Mouse (Mus musculus) neutrophil, adult 65 days (primary cell): ENCODE measurements around the gene Ang. TPM values are rescaled to one million over a fixed set of nuclear protein-coding genes. Genes with fewer than 3 reads are reported as not detected.

Source experiments
- total RNA-seq: library from RNA; stranded (reverse); gene quantifications from 2 replicates; pipeline ENCODE4 v1.2.4, GENCODE M21; 2023

The Ang gene
- 2.0 and 3.2 TPM in 2 replicates for total RNA-seq

DNA sequence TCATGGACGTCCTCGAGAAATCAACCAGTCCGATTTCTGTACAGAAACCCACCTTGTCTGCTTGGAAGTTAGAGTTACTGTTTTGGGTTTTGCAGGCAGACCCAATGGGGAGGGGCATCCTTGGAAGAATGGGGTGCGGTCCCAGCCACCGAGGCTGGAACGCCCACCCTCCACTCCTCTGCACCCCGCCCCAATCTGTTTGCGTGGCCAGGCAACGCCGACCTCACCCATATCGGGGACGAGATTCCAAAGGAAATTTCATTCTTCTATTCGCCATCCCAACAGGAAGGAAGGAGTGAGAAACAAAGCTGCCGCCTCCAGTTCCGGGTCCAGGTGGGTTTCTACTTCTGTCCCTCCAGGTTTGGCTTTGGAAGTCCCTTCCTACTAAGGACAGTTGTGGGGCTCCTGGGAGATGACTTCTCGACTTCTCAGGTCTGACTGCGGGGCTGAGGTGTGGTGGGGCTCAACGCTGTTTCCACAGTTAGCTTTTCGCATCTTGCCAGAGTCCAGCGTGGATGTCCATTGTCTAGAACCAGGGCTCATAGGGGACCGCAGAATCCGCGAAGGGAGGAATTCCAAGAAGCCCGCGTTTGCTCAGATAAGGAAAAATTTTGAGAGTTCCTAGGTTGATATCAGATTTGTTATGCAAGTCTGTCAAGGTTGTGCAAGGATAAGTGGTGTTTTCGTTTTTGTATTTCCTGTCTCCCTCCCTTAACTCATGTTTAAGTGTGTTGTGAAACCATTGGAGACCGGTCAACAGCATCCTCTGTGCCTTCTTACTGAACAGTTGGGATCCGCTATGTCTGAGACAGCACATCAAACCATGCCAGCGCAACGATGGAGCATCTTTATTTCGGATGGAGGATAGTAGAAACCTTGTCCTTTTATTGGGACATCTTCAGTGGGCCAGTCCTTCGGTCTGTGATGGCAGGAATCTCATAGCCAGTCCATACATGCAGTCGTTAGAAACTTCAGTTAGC lies at the start of gene Ang, which contains the start of gene Rnase4:
Ang (plus strand) TSS at position 230 of the 980 bp plus-strand sequence.
Rnase4 (plus strand) TSS at position 157 of the 980 bp plus-strand sequence.

DNA sequence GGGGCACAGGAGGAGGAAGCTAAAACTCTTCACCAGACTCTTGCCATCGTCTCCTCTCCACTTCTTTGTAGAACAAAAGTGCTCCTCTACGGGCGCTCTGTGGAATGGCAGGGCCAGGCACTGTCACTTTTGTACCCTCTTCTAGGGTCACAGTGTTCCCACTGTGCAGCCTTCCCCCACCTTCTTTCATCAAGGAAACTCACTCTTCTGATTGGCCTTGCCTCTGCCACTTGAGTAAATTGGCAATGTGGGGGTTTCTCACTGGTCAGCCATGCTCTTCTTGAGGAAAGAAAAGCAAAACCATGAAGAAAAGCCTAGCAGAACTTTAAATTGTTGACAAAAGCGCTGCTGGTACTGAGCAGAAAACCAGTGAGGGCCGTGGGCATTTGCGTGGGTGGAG lies 49.2 kb upstream of the Ang start, which contains the start of gene Rnase9:
Rnase9 (minus strand) TSS at position 101 of the 400 bp plus-strand sequence.

DNA sequence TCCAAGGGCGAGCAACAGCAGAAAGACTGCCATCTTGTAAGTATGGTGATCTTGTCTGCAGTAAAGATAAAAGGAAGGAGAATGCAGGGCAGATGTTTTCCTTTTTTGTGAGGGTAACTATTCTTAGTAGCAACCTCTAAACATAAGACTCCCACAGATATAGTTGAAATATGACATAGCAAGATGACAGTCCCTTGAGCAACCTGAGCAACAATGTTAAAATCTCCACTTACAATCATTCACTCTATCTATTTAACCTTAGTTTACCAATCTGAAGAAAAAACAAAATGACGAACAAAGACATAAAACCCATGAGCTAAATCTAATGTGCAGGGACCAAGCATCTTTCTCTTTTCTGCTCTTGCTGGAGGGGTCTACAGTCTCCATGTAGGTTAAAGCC lies 40.9 kb upstream of the Ang start, which contains the start of gene Rnase11:
Rnase11 (minus strand) TSS at position 101 of the 400 bp plus-strand sequence.

GRCm38 (mm10) chr14:51057401-51057831 lies 33.5 kb upstream of the Ang start, which contains the start of gene Rnase12:
Gene Rnase12, minus strand, starts transcription at chr14:51057661.

DNA sequence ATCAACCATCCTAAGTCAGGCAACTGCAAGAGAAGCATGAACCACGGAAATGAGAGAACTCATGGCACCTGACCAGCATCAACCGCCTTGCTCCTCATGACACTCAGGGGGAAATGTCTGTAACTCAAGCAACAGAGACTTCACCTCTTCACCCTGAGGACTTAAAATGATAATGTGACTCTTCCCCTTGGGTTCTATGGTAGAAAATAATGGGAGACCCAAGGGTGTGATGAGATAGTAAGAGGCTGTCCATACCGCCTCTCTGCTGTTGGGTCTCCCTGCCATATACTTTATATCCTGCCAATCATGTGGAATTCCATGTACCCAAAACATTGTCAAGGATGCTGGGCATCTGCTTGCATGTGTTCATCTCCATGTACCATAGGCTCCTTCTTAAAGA lies 16.6 kb upstream of the Ang start, which contains the start of gene Olfr750:
Olfr750 (minus strand) TSS at position 101 of the 400 bp plus-strand sequence.

DNA sequence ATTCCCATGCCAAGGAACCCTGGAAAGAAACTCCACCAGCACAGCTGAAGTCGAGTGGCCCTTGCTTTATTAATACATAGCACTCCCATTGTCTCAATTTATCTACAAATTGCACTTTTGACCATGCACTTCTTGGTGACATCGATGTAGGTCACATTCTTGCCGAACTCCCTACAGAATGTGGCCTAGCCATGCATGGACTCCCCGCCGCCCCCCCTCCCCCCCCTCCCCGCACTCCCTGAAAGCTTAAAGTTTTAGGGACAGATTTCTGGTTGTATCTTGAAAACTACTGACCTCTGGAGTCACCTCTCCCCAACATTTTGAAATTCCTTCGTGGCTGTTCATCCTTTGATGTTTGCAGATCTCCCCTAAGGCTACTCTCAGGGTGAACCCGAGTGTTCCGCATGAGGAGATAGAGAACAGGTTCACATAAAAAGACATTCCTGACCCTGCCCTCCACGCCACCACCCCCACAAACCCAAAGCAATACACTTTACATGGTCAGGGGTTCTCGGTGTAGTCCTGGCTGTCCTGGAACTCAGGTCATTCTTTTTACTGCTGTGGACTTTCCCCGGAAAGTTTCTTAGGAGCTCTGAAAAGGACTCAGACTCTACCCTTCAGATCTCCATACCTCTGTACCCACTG lies 23.1 kb downstream of the Ang start, which contains the start of gene Eddm3b:
Eddm3b (plus strand) TSS at position 511 of the 645 bp plus-strand sequence.

DNA sequence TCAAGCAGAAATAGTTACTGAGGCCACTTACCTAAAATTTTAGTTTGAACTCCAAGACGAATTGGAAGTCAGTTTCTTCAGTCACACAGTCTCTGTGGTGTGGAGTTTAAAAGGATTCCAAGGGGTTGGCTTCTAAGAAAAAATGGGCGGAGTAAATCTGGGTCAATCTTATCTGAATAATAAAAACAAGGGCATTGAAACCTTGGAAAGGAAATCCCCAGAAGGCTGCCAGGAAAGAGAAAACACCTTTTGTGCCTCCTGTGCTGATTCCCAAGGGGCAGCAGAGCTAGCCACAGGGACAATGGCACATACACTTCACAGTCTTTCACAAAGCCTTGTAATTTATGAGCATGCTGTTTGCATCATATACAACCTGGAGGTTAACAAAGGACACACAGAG lies 55.7 kb downstream of the Ang start, which contains the start of gene Rnase1:
Rnase1 (minus strand) TSS at position 101 of the 400 bp plus-strand sequence.

Other genes with a start within 250 kb of the Ang start
- 33.7 and 51.6 TPM in 2 replicates for gene Tep1, start 220.6 kb upstream of the Ang start, total RNA-seq
- 0.13 and 0.18 TPM in 2 replicates for gene Klhl33, start 193.6 kb upstream of the Ang start, total RNA-seq
- gene Osgep, start 166.3 kb upstream of the Ang start, total RNA-seq = 14.8 and 15.6 TPM in 2 replicates
- gene Apex1, start 166.2 kb upstream of the Ang start, total RNA-seq = 11.9 and 13.5 TPM in 2 replicates
- 64.3 and 86.6 TPM in 2 replicates for gene Pip4p1, start 160.3 kb upstream of the Ang start, total RNA-seq
- gene Pnp, start 160.1 kb upstream of the Ang start, total RNA-seq = 55.5 and 66.9 TPM in 2 replicates
- gene Gm49342, start 146.6 kb upstream of the Ang start, total RNA-seq = 43.8 and 69.2 TPM in 2 replicates
- gene Pnp2, start 135.2 kb upstream of the Ang start, total RNA-seq = 4.6 and 5.7 TPM in 2 replicates
- gene Rnase10, start 83.4 kb upstream of the Ang start, total RNA-seq = 0.25 TPM in 1 of 2 replicates, not detected in the other
- not detected in 2 replicates for gene Rnase9, start 49.3 kb upstream of the Ang start, total RNA-seq
- not detected in 2 replicates for gene Rnase11, start 41.0 kb upstream of the Ang start, total RNA-seq
- gene Rnase12, start 33.5 kb upstream of the Ang start, total RNA-seq = not detected in 2 replicates
- not detected in 2 replicates for gene Olfr750, start 16.7 kb upstream of the Ang start, total RNA-seq
- gene Rnase4, start 73 bp upstream of the Ang start, total RNA-seq = 3.6 and 5.4 TPM in 2 replicates
- gene Eddm3b, start 23.3 kb downstream of the Ang start, total RNA-seq = not detected in 2 replicates
- gene Rnase6, start 32.8 kb downstream of the Ang start, total RNA-seq = 16.8 and 24.9 TPM in 2 replicates
- gene Rnase1, start 55.6 kb downstream of the Ang start, total RNA-seq = not detected in 2 replicates
- 1.1 and 1.8 TPM in 2 replicates for gene Rnase2b, start 71.1 kb downstream of the Ang start, total RNA-seq
- gene Ang2, start 108.0 kb downstream of the Ang start, total RNA-seq = not detected in 2 replicates
- not detected in 2 replicates for gene Ear14, start 112.2 kb downstream of the Ang start, total RNA-seq
- gene Rnase2a, start 165.0 kb downstream of the Ang start, total RNA-seq = 17.9 and 43.5 TPM in 2 replicates